Mouse (Mus musculus) bone marrow, adult 2 months (tissue): ENCODE measurements at regions not wholly inside any gene's neighbourhood (a gene's known extent, or its start where the extent isn't known, plus 50 kb on each side); places are given as distances from the start of the nearest gene placed in this dataset.

Experiments used
- CTCF ChIP-seq: fragments of 200-500 bp; IDR thresholded peaks from 2 replicates; pipeline ENCODE4 v1.5.1; 2011; ENCODE audit warnings: low read length, control low read depth; ENCODE audit not compliant: control insufficient read depth, insufficient read depth
- POLR2A ChIP-seq: fragments of 200-500 bp; IDR thresholded peaks from 2 replicates; pipeline ENCODE4 v1.6.1; 2011; ENCODE audit warnings: low read depth, mild to moderate bottlenecking, control low read depth, low read length, borderline replicate concordance; ENCODE audit not compliant: control insufficient read depth

- TF ChIP-seq POLR2A (no peak), CTCF (no peak)
Observed at GRCm38 (mm10) chr10:56892666-56893209, 515.6 kb downstream of the Gja1 start.
